Mouse (Mus musculus) limb, embryonic 13.5 days (tissue): ENCODE data around the gene Cyp2e1. TPM values are rescaled to one million over a fixed set of nuclear protein-coding genes. Genes with fewer than 3 reads are reported as not detected.

Experiments
- ATAC-seq: fragments of 200-750 bp; cut with Nextera tagmentation; 2 replicates; pipeline ENCODE4 v1.8.0; 2017; ENCODE audit warnings: low read depth, moderate number of reproducible peaks, moderate TSS enrichment; ENCODE audit not compliant: low FRiP score
- H3K27ac ChIP-seq: fragments of 300-500 bp; sonication (generic); 2 replicates; pipeline ENCODE4 v1.5.1; 2015; ENCODE audit warnings: inconsistent platforms, mild to moderate bottlenecking, moderate library complexity
- H3K27me3 ChIP-seq: fragments of 300-500 bp; sonication (generic); 2 replicates; pipeline ENCODE4 v1.6.1; 2015; ENCODE audit warnings: mild to moderate bottlenecking, inconsistent platforms
- H3K36me3 ChIP-seq: fragments of 300-500 bp; sonication (generic); 2 replicates; pipeline ENCODE4 v1.6.1; 2015; ENCODE audit warnings: inconsistent platforms, mild to moderate bottlenecking, moderate library complexity
- H3K4me1 ChIP-seq: fragments of 300-500 bp; sonication (generic); 2 replicates; pipeline ENCODE4 v1.6.1; 2015; ENCODE audit warnings: inconsistent platforms
- H3K4me2 ChIP-seq: fragments of 300-500 bp; sonication (generic); replicated peaks from 2 replicates; pipeline ENCODE4 v1.6.1; 2015; ENCODE audit warnings: inconsistent platforms, mild to moderate bottlenecking, moderate library complexity
- H3K4me3 ChIP-seq: fragments of 300-500 bp; sonication (generic); 2 replicates; pipeline ENCODE4 v1.5.1; 2015; ENCODE audit warnings: moderate library complexity, mild to moderate bottlenecking, inconsistent platforms
- H3K9ac ChIP-seq: fragments of 300-500 bp; sonication (generic); 2 replicates; pipeline ENCODE4 v1.6.1; 2015; ENCODE audit warnings: mild to moderate bottlenecking, inconsistent platforms
- H3K9me3 ChIP-seq: fragments of 300-500 bp; sonication (generic); 2 replicates; pipeline ENCODE4 v1.6.1; 2016; ENCODE audit warnings: inconsistent platforms
- WGBS: fragments of 180-500 bp; shearing (Covaris S2); methylation state at CpG from one replicate; pipeline ENCODE4 v1.1.7; 2015; 5-methylcytosine and 5-hydroxymethylcytosine counted together
- polyA plus RNA-seq: library from polyadenylated mRNA; unstranded; fragments of >200 nt; fragmentation: Nextera tagmentation; extraction: Ambion mirVana; gene quantifications from 2 replicates; pipeline ENCODE4 v1.2.1, GENCODE M21; 2015

The Cyp2e1 gene
- polyA plus RNA-seq, 1 experiment from 2014 or later = not detected

DNA sequence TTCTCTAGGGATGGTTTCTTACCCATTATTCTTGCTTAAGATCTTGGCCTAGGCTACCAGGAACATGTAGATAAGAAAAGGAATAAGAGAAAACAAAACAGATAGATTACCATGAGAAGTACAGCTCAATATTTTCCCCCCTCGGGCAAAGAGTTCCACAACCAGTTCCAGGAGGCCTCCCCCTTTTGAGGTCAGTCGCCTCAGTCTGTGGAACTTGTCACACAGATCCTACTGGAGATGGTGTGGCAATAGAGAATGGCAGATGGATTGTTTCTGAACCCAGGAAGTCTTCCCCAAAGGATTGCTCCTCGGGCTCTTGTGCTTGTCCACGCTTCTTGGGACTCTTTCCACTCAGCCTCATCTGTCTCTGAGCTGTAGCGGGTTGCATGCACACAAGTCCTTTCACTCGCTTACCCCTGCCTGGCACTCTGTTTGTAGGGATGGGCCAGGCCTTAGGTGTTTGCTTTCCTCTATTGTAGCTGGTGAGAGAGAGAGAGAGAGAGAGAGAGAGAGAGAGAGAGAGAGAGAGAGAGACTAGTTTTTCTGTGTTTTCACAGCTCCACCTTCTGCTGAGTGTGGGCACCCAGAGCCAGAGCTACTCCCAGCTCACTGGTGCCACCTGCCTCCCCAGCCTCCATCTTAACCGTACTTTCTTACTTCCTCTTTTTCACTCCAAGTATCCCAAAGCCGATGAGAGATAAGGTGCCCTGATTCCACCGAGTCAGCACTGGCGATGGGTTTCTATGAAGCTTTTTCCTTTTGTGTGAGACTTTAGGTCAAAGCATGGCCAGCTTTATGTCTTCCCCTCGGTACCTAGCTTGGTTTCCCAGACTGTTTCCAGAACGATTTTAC lies 2.6 kb downstream of the Cyp2e1 start:
- Histone ChIP-seq H3K9ac (no peak overlapping the region), H3K4me1 (no peaks in the 10 kb centered on the region), H3K36me3 (no peaks in the 10 kb centered on the region), H3K27me3 (no peaks in the 10 kb centered on the region), H3K4me2 (no peak overlapping the region), H3K27ac (no peak overlapping the region), H3K4me3 (no peak overlapping the region), H3K9me3 (no peaks in the 10 kb centered on the region)
- ATAC-seq = no peak
- WGBS = 73% methylated on average over 12 of the region's 12 CpGs

DNA sequence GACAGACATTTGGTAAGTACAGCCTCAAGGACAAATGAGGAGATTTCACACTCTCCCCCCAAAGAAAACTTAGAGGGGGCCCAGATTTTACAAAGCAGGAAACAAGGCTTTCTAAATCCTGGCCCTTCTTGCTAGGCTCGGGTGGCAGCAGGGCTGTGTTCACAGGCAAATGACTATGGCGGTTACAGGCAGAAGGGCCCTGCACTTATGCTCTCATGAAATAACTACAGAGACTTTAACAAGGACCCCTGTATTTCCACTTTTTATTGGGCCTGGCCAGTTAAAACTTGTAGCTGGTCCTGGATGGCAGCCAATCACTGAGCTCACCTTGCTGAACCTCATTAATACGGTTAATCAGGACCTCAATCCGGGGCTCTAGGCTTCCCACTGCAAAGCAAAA lies 17.0 kb downstream of the Cyp2e1 start:
- Histone ChIP-seq H3K27ac (peak overlapping the region; percentile 63; the same call in 1 of the 2 replicates), H3K27me3 (no peaks in the 10 kb centered on the region), H3K36me3 (no peaks in the 10 kb centered on the region), H3K4me3 (no peak overlapping the region), H3K4me2 (no peak overlapping the region), H3K4me1 (peaks cover 14% of the 10 kb centered on the region), H3K9me3 (no peaks in the 10 kb centered on the region), H3K9ac (no peak overlapping the region)
- WGBS = 37% methylated on average over 4 of the region's 4 CpGs
- ATAC-seq = peak; percentile 83

DNA sequence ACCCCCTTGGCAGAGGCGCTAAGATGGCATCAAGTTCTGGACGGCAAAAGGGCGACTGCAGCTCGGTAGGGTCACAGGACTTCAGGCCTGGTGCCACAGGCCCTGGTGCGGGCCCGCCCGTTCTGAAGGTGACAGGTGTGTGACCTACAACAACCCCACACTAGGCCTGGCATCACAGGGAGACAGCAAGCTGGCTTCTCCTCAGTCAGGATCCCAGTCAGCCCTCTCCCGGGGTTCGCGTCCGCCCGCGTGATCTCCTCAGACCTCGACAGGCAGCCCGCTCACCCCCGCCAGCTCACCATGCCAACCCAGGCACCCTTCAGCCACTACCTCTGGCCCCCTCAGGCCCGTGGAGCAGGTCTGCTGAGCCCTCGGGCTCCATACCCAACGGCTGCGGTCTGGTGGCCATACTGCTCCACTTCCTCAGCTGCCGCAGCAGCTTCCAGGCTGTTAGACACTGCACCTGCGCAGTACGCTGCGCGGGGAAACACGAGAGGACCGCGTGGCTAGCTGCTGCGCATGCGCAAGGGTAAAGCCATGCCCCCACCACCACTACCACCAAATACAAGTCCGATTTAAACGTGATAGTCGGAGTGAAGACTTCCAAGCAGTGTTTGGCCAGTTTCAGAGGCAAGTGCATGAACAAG lies 24.0 kb downstream of the Cyp2e1 start, which contains the start of gene Syce1:
TSS of gene Syce1 (minus strand) at position 447 of the 647 bp plus-strand sequence.
- Histone ChIP-seq H3K4me3 (no peak within 1 kb of the TSS), H3K27me3 (no peaks in the 10 kb centered on the region), H3K9ac (no peak within 1 kb of the TSS), H3K4me1 (no peaks in the 10 kb centered on the region), H3K27ac (no peak within 1 kb of the TSS), H3K4me2 (no peak within 1 kb of the TSS), H3K9me3 (no peaks in the 10 kb centered on the region), H3K36me3 (no peaks in the 10 kb centered on the region)
- ATAC-seq = no peak
- 81% methylated on average over 33 of the region's 33 CpGs for WGBS

DNA sequence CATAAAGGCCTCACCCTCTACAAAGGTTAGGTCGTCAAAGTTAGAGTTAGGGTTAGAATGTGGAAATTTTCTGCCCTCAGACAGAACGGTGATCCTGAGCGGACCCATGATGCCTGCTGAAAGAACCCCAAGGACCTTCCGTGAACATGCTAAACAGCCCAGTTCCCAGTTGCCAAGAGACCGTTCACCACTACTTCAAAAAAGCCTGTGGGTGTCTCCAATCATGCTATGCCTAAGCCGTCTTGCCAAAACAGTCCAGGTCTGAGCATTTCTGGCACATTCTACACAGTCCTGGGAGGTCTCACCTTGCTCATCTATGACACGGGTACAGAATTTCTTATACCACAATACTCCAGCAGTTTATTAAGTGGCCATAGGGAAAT lies 24.5 kb downstream of the Cyp2e1 start:
- H3K4me1 ChIP-seq = no peaks in the 10 kb centered on the region
- WGBS = 86% methylated on average over 7 of the region's 7 CpGs
- H3K4me2 ChIP-seq = no peak overlapping the region
- H3K27me3 ChIP-seq = no peaks in the 10 kb centered on the region
- no peaks in the 10 kb centered on the region for H3K36me3 ChIP-seq
- no peak overlapping the region for H3K27ac ChIP-seq
- no peak for ATAC-seq
- H3K9ac ChIP-seq = no peak overlapping the region
- H3K4me3 ChIP-seq = no peak overlapping the region
- H3K9me3 ChIP-seq = no peaks in the 10 kb centered on the region

DNA sequence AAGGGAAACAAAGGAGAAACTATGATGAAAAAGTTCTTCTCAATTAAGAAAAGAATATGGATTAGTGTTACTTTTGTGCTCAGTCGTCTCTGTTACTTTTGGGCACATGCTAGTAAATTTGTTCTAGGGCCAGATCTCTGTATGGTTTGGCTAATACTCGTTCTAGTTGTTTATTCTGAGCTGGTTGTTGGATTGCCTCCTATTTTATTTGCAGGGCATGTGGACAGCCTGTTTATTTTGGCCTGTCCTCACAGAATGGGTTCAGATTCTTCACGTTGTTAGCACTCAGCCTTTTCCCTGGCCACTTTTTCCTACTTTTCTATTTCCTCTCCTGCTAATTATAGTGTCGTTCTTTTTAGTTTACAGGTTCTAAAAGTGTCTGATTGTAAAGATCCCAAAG lies 30.0 kb downstream of the Cyp2e1 start:
- ATAC-seq = no peak
- Histone ChIP-seq H3K9ac (no peak overlapping the region), H3K4me3 (no peak overlapping the region), H3K27ac (no peak overlapping the region), H3K9me3 (no peaks in the 10 kb centered on the region), H3K4me2 (no peak overlapping the region), H3K4me1 (no peaks in the 10 kb centered on the region), H3K36me3 (no peaks in the 10 kb centered on the region), H3K27me3 (no peaks in the 10 kb centered on the region)
- WGBS = 62% methylated on average over 4 of the region's 4 CpGs

DNA sequence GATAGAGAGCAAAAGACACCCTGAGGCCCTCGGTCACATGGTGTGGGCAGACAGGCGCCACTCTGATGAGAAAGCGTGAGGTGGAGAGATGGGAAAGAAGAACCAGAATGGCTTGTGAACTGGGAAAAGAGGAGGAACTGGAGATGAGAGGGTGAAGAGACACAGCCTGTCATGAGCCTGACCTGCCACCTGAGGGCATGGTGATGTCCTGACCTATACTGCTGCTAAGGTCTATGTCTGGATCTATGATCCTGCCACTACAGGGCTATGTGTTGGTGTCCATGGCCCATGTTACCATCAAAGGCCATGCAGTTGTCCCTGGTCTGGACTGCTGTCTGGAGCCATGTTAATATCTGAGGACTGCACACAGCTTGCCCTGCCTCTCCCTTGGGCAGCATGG lies 34.1 kb downstream of the Cyp2e1 start:
- Histone ChIP-seq H3K4me3 (no peak overlapping the region), H3K9me3 (no peaks in the 10 kb centered on the region), H3K36me3 (no peaks in the 10 kb centered on the region), H3K9ac (no peak overlapping the region), H3K27ac (no peak overlapping the region), H3K4me1 (no peaks in the 10 kb centered on the region), H3K4me2 (no peak overlapping the region), H3K27me3 (no peaks in the 10 kb centered on the region)
- 82% methylated on average over 3 of the region's 3 CpGs for WGBS
- ATAC-seq = no peak

DNA sequence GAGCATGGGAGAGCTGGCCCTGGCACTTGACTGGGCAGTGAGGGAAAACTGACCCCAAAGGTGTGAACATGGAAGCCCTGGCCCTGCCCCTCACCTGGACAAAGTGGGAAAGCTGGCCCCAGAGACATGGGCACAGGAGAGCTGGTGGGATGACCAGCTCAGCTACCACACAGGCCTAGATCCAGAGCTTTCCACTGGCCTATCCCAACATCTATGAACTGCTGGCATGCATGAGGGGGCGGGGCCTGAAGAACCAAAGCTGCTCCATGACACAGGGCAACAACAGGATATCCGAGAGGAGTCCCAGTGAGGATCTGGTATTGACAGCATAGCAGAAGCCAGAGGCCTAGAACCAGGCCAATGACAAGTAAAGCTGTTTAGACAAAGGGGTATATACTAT lies 34.7 kb downstream of the Cyp2e1 start:
- 65% methylated on average over 2 of the region's 2 CpGs for WGBS
- H3K27me3 ChIP-seq = no peaks in the 10 kb centered on the region
- H3K9me3 ChIP-seq = no peaks in the 10 kb centered on the region
- ATAC-seq = no peak
- no peak overlapping the region for H3K4me3 ChIP-seq
- no peak overlapping the region for H3K9ac ChIP-seq
- H3K4me1 ChIP-seq = no peaks in the 10 kb centered on the region
- no peak overlapping the region for H3K27ac ChIP-seq
- no peaks in the 10 kb centered on the region for H3K36me3 ChIP-seq
- no peak overlapping the region for H3K4me2 ChIP-seq

DNA sequence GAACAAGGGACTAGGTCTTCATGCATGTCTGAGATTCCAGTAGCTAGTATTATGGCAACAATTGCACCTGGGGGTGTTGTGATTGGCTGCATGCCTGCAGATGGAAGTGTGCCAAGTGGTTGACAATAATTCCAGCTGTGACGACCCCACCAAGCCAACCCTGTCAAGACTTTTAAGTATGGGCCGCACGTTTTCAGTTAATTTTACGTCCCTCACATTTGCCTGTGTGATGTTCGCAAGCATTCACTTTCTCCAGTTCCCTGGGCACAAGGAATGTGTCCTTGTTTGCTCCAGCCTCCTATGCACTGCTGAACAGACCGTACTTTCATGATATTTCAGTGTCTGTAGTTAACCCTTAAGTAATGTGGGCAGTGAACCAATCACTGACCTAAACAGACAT lies 39.1 kb downstream of the Cyp2e1 start:
- ATAC-seq = no peak
- Histone ChIP-seq H3K4me3 (no peak overlapping the region), H3K9me3 (no peaks in the 10 kb centered on the region), H3K4me1 (no peaks in the 10 kb centered on the region), H3K36me3 (no peaks in the 10 kb centered on the region), H3K27ac (no peak overlapping the region), H3K4me2 (no peak overlapping the region), H3K27me3 (no peaks in the 10 kb centered on the region), H3K9ac (no peak overlapping the region)
- WGBS = 42% methylated on average over 6 of the region's 6 CpGs

DNA sequence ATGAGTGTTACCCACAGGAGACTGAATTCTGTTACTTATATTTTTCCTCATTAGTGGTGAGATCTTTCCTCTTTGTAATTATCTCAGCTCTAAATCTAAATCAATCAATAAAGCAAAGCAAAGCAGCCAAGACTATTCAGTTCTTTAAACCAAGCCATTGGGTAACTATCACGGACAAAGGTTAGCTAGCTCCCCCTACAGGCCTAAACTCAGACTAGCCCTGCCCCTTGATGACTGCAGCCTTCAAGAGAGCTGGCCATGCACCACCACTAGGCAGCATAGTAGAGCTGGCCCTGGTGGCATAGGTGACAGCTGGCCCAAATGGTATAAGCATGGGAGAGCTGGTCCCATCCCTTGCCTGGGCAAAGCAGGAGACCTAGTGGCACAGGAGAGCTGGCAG lies 42.2 kb downstream of the Cyp2e1 start:
- no peak for ATAC-seq
- Histone ChIP-seq H3K36me3 (peaks cover 5% of the 10 kb centered on the region), H3K4me2 (no peak overlapping the region), H3K9me3 (no peaks in the 10 kb centered on the region), H3K9ac (no peak overlapping the region), H3K4me1 (no peaks in the 10 kb centered on the region), H3K27ac (no peak overlapping the region), H3K4me3 (no peak overlapping the region), H3K27me3 (no peaks in the 10 kb centered on the region)
- 31% methylated on average over 1 of the region's 1 CpGs for WGBS

DNA sequence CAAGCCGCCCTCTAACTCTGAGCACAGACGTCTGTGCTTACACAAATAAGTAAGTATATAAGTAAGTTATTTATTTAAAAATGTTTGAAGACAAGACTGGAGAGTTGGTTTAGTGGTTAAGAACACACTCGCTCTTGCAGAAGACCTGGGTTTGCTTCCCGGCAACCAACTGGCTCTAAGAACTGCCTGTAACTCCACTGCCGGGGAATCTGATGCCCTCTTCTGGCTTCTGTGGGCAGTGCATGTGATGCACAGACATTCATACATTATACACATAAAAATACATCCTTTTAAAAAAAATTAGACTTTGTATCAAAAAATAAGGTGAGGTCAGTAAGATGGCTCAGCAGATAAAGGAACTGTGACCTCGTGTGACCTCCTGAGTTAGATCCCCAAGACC lies 47.0 kb downstream of the Cyp2e1 start:
- Histone ChIP-seq H3K4me1 (no peaks in the 10 kb centered on the region), H3K9ac (no peak overlapping the region), H3K4me2 (no peak overlapping the region), H3K36me3 (peaks cover 30% of the 10 kb centered on the region), H3K27ac (no peak overlapping the region), H3K4me3 (no peak overlapping the region), H3K9me3 (no peaks in the 10 kb centered on the region), H3K27me3 (no peaks in the 10 kb centered on the region)
- 95% methylated on average over 6 of the region's 6 CpGs for WGBS
- ATAC-seq = no peak

DNA sequence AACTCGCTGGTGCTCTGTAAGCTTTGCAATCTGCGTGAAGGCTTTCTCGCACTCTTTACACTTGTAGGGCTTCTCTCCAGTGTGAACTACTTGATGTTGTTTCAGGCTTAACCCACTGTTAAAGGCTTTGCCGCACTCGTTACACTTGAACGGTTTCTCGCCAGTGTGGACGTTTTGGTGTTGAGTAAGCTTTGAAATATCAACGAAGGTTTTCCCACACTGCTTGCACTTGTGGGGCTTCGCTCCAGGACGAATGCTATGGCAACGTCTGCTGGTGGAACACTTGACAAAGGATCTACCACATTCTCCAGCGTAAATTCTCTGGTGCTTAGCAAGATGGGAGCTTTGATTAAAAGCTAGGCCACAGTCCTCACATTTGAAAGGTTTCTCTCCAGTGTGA lies 48.2 kb downstream of the Cyp2e1 start:
- Histone ChIP-seq H3K27me3 (no peaks in the 10 kb centered on the region), H3K27ac (no peak overlapping the region), H3K9ac (no peak overlapping the region), H3K36me3 (peaks cover 30% of the 10 kb centered on the region), H3K4me3 (no peak overlapping the region), H3K4me1 (no peaks in the 10 kb centered on the region), H3K9me3 (no peaks in the 10 kb centered on the region), H3K4me2 (no peak overlapping the region)
- WGBS = 91% methylated on average over 13 of the region's 13 CpGs
- ATAC-seq = no peak

DNA sequence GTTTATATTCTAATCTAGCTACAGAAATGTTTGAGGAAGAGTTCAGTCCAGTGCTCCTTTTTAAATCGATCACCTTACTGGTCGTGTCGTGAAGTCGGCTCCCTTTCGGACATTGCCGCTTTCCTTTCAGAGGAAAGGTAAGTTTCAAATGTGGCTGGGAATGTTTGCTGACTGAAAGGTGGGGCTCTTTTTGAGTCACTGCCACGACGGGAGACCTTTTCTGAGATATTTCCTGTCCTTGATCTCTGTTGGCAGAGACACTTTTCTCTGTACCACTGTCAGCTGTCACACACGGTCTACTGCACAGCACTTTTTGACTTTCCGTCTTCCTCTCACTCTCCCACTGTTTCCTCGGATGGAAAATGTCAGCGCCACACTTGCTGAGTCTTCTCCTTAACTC lies 49.3 kb downstream of the Cyp2e1 start:
- no peaks in the 10 kb centered on the region for H3K27me3 ChIP-seq
- H3K9ac ChIP-seq = no peak overlapping the region
- no peak overlapping the region for H3K27ac ChIP-seq
- H3K9me3 ChIP-seq = no peaks in the 10 kb centered on the region
- 93% methylated on average over 12 of the region's 12 CpGs for WGBS
- no peaks in the 10 kb centered on the region for H3K4me1 ChIP-seq
- H3K4me2 ChIP-seq = no peak overlapping the region
- no peak overlapping the region for H3K4me3 ChIP-seq
- ATAC-seq = no peak
- H3K36me3 ChIP-seq = peaks cover 30% of the 10 kb centered on the region
